Mouse (Mus musculus) right cerebral cortex, postnatal 14 days (tissue): Measurements from ENCODE around the gene Pepd.

Experiments
- DNase-seq: peaks from one replicate; pipeline ENCODE4 v3.0.0; 2022

Pepd gene

DNA sequence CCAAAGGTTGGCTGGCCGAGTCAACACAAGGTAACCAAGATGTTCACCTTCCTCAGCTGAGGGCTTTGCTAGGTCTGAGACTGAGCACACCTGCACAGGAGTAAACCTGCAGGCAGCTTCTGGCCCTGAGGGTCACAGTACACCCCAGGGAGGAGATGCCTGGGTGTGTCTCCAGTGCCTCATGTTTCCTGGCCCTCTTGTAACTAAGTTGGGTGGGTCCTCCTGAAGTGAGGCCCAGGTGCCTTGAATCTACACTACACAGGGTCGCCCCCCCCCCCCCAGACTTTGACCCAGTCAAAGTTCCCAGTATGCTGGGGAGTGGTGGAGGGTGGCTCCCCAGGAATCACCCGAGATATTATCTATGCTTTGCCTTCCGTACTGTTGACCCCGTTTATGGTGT is 117.0 kb downstream of the Pepd start:
- DNase-seq, result peak; percentile 1

DNA sequence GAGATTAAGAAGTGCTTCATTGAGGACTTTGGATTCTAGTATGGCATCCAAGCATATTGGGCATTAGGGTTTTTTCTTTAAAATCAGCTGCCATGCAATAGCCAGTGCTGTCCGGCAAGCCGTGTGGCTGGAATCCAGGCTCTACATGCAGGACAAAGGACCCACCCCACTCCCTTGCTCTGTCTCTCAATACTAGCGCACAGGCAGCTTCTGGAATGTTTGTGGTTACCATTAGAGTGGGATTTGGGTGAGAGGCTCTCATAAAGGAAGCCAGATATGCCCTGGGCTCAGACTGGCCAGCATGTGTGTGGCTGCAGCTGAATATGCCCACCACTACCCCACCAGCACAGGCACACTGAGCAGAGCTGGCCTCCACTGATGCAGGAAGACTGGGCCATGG is 117.5 kb downstream of the Pepd start:
- no peak for DNase-seq

DNA sequence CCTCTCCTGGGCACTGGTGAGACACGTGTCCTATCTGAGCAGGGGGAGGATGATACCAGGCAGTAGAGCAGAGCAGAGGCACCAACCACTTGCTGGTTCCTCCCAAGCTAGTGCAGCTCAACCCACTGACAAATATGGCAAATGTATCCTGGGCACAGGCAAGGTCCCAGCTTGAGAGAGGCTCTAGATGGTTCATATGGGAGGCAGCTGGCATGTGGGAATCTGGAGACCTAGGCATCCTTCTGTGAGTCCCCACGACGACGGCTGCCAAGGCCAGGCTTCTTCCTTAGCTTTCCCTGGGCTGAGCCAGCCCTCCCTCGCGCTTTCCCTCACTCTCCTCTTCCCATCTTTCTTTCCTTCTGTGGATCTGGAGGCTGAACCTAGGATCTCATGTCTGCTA is 118.4 kb downstream of the Pepd start:
- no peak for DNase-seq

DNA sequence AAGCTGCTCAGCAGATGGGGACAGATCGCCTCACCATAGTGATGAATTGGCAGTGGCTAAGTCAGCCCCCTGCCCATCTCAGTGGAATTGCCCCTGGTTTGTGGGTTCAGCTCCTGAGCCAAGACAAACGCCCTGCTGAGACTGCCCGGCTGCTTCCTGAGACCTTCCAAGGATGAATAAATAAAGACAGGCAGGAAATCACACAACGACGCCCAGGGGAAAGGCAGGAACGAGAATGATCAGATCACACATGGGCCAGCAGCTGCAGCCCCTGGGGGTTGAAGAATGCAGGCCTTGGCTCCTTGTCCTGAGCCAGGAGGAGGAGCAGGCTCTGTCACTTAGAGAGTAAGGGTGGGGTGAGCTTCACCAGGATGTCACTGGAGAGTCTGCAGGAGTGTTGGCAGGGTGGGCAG is 123.0 kb downstream of the Pepd start:
- no peak for DNase-seq

DNA sequence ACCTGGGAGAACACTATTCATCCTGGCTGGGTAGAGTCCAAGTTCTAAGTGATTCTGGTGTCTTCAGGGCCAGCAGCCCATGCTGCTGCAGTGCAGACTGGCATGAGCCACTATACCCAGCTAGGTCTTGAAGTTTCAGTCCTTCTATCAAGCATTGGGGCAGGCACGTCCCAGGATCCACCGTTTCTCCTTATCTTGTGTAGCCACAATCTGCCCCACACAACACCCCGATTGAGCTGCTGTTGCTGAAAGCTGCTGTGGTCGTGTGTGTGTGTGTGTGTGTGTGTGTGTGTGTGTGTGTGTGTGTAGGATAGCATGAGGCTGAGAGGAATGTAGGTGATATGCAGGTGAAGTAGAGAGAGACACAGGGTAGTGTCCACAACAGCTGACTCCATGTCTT is 123.4 kb downstream of the Pepd start:
- no peak for DNase-seq

DNA sequence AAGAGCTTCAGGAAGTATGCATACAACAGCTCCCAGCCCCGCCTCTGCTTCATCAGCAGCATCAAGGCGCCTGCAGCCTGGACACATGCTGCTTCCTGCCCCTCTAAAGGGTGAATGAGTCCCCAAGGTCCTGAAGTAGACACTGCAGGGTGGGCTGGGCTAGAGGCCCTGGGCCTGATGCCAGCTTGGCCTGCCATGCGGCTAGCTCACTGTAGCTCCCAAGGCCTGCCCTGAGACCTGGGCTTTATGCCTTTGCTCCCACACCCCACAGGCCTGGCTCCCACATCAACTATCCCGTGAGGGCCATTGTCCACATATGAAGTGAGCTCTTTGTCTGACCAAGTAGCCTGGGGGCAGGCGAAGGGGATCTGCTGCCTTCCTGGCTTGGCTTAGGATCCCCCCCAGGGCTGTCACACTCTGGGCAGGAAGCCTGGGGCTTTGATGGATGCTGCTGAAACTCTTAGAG is 124.1 kb downstream of the Pepd start:
- peak; percentile 52 for DNase-seq

DNA sequence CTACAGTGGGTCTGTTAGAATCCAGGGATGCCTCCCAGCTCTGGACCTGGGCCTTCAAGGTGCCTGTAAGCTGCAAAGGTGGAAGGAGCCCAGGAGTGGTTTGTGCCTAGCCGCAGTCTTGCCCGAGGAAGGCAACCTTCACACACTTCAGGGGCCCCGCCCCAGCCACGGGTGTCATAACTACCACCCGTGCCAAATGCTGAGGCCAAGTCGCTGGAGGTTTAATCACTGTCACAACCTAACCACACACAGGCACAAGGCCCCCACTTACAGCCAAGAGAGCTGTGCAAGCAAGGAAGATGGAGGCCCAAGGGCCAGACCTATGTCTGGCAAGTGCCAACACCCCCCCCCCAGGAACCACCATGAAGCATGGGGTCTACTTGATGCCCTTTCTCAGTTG is 125.2 kb downstream of the Pepd start:
- no peak for DNase-seq

DNA sequence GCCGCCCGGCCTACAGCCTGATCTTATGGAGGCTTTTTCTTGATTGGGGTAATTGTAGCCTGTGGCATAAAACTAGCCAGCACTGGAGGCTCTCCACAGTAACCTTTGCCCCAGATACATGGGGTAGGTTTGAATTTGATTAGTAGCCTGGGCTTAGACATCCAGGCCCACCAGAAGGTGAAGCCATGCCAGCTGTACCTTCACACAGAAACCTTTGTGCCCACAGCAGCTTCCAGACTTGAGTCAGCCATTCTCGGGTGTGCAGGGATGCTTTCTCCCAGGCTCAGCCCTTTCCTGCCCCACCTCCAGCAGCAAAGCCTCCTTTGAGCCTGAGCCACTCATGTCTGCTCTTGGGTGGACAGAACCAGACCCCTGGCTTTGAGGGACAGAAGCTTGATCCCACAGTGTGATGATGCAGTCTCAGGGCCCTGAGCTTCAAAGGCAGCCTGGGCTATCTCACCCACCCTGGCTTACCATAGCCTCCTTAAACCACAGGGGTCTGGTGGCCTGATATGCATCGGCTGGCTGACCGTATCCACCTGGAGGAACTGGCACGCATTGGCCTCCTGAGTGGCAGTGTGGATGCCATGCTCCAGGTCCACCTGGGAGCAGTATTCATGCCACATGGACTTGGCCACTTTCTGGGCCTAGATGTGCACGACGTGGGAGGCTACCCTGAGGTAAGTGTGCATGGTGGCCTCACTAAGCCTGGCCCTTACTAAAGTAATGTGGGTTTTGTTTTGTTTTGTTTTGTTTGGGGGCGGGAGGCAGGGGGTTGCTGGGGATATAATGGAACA is 128.2 kb downstream of the Pepd start:
- DNase-seq, result no peak

DNA sequence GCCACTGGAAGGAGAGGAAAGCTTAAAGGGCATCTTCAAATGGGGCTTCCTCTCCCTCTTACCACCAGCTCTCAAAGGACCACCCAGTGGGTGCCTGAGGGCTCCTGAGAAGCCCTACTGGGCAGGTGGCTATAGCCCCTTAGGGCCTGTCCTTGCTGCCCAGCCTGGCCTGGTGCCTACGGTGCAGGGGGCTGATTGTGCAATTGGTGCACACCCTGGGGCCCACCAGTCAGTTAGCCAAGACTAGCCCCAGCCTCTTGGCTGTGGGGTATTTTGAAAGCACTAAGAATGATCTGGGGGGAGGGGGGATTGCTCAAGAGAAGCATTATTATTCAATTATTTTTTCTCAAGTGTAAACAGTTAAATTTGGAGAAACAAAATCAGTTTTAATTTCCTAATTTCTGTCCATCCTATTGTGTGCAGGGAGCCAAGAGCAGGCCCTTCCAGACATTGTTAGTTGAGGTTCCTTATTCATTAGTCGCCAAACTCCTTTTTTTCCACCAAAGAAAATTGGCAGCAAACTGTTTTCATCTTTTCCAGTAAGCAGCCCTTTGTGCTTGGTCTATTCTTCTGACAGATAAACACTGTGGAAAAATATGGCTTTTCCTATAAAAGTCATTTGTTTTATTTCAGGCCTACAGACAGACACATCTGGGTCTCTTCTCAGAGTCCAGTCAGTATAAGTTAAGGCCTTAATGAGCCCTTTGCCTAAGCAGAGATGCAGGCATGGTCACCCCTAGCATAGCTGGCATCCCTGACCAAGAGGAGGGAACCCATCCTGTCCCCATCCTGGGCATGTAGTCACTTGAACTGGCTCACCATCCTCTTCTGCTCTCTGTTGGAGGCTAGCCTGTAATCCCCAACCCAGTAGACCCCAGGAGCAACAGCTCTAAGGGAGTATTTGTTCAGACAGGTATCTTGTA is 129.4 kb downstream of the Pepd start:
- DNase-seq, result no peak

DNA sequence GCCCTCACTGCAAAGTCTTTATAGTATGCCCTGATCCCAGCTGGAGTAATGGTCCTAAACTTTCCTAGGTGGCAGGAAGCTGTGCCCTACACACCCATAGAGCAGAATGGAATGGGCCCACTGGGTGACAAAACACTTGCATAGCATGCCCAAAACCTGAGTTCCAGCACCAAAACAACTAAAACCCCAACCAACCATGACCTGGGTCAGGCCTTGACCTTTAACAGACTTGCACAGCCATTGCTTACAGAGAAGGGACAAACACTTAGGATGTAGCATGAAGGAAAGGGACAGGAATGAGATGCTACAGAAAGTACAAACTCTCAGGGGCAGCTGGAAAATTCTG is 130.0 kb downstream of the Pepd start:
- DNase-seq, result no peak

DNA sequence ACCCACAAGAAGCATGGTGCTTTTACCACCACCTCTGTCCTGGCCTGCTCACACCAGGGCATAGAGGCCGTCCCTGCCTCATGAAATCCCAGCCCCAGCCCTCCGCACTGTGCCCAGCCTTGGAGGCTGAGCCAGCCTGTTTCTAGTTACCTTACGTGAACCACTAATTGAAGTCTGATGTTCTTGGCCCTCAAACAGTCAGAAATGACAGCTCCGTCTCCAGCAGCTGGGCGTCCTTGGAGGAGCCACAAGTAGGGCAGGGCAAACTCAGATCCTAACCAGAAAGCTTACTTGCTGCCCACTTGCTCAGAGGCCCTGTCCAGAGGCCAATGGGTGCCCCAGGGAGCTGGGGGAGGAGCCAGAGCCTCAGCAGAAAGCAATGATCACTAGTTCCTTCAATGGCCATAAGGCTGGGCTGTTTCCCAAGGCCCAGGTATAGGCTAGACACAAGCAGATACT is 130.6 kb downstream of the Pepd start:
- no peak for DNase-seq

DNA sequence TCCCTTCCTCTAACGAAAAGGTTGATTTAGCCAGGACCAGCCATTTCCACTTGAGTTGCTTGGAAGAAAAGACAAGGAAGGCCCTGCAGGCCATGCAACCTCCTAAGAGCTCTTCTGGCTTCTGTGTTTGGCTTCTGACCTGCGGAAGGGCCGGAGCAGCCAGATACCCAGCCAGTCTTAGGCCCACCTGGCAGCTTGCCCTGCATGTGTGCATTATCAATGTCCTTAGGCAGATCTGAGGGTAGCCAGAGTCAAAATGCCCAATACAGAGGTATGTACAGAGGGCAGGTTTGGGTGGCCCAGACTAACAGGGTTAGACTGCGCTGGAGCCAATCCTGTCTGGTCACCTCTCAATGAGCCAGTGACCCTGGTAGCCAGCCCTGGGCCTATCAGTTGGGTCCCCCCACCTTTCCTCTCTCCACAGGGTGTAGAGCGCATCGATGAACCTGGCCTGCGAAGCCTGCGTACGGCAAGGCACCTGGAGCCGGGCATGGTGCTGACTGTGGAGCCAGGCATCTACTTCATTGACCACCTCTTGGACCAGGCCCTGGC is 131.2 kb downstream of the Pepd start:
- DNase-seq, result no peak

DNA sequence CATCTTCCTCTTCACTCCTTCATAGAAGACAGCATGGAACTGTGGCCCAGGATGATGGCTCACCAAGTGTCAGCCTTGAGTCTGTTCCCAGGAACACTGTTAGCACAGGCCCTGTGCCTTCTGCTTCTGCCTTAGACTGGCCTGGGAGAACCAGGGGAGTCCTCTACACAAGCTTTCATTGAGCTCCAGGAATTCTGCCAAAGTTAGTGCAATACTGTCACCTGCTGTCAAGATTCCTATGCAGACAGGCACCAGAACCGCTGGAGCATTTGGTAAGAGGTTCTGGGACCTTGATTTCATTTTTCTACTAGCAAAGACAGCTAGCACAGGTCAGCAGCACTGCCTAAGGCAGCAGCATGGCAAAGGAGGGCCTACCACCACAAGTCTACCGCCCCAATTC is 132.5 kb downstream of the Pepd start:
- DNase-seq, result no peak

DNA sequence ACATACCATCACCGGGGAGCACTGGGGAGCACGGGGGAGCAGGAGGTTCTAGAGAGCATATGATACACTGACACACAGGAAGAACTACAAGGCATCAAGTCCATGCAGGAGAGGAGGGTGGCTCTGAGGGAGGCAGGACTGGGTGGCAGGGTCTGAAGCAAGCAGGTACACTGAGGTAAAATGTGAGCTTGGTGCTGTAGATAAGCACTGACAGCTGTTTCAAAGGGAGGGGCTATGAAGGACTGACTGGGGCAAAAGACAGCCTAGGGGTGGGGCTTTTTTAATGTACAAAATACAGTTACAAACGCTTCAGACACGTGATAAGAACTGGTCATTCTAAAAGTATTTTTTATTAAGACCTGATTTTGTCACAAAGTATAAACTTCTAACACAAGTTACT is 133.9 kb downstream of the Pepd start:
- no peak for DNase-seq

DNA sequence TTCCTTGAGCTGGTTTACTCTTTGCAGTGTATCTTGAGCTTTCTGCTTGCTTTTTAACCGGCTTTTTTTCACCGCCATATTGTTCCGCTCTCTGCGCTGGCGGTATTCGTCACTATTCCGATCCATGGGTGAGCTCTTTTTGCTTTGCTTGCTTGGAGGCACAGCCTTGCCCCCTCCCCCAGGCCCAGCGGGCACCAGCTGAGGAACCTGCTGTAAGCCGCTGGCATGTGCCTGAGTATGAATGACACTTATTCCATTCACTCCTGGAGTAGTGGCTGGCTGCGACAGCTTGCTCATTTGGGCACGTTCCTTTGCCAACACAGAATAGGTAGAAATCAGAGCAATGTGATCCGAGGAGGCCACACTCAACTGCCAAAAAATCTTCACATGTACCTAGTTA is 138.4 kb downstream of the Pepd start:
- DNase-seq, result no peak

DNA sequence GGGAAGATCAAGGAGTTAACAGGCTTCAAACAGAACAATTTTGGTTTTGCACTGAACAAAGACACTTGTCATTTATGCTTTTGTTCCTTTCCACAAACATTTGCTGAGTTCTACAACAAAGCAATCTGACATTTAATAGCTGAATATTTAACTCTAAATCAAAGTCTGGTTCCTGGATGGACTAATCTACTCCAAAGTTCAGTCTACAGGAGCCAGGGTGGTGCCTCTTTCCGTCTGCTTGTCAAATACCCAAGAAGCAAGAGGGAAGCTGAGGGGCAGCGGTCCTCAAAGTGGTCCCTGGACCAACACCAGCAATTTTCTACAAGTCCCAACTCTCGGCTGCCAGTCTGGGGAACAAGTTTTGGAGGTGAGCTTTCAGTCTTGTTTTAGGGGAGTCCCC is 141.0 kb downstream of the Pepd start:
- DNase-seq, result no peak

DNA sequence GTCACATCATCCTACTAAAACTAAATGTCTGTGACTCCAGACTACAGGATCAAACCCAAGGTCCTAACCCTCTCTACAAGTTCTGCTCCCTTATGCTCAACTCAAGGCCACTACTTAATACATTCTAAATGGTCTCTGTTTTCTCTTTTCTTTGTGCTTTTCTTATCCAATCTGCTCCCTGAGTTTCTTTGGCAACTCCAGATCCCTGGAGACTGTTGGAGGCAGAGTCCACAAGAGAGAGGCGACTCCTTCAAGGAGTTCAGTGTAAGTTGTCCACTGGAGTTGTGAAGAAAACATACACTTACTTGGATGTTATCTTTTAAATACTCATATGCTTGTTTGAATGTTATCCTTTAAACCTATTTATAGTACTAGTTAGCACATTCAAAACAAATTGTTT is 142.1 kb downstream of the Pepd start:
- DNase-seq, result no peak

DNA sequence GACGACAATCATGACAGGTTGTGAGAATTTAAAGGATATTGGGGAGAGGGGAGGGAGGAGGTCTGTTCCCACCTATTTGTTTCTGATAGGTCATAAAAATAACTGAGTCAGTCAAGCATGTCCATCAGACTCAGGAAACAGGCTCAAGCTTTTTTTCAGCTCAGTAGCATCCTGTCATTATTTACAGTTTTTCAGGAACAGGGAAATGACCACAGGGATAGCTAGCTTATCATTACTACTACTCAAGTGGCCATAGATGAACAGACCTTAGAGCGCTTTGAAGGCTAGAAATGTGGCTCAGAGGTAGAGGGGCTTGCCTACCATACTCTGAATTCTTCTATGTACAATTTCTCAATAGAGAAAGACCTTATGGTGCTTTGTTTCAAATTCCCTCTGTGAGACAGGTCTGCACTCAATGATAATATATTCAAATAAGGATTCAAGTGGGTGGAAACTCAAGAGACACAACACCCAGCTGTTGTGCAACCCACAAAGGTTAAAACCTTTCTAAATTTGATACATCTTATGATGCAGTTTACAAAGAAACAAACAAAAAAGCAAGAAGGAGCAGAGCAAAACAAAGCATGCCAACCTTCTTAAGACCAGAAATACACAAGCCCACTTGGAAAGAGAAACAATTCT is 142.9 kb downstream of the Pepd start:
- no peak for DNase-seq

DNA sequence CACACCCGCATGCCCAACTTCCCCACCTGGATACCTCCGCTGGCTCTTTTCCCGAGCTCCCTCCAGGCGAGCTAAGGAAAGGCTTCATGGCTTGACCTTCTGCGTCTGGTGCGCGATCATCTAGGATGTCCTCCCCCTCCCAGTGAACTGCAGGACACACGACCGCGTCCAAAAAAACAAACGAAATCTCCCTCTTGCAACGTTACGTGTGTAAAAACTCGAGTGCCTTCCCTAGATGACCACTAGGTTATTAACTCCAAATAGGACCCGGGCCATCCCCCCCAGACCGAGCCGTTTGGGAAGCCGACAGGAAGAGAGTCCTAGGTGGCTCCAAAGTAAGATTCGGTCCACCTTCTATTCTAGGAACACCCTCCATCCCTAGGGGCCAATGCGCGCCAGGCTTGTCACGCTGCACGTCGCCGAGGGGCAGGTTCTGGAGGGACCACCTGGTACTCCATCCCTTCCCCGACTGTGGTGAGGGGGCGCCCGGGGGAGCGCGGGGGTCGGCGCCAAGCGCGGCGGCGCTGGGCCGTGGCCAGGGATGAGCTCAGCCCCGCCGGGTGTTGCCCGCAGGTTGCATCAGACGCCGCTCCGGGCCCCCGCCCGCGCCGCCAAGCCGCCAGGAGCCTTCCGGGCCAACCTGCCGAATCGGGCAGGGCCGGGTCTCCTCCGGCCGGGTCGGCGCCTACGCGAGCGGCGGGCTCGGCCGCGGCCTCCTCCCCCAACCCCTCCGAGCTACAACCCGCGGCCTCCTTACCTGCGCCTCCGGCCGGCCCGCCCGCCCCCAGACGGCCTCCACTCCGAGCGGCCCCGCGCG is 143.6 kb downstream of the Pepd start:
- peak; percentile 75 for DNase-seq

DNA sequence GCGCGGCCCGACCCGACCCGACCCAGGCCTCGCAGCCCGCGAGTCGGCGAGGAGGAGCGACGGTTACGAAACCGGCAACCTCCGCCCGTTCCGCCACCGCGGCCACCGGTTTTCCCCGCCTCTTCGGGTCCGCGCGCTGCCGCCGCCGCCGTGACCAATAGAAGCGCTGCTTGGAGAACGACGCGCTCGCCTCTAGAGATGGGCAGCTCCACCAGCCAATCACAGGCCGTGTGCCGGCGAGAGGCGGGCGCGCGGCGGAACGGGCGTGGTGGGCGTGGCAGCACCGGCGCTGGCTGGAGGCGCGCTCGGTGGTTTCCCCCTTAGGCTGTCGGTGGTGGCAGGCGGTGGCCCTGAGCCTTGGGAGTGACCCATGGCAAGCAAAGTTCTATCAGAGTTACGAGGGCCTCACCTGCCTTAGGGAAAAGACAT is 144.3 kb downstream of the Pepd start, which contains the start of gene Cebpg:
TSS of gene Cebpg (minus strand) at position 138 of the 429 bp plus-strand sequence.
- DNase-seq, result peak; percentile 95

DNA sequence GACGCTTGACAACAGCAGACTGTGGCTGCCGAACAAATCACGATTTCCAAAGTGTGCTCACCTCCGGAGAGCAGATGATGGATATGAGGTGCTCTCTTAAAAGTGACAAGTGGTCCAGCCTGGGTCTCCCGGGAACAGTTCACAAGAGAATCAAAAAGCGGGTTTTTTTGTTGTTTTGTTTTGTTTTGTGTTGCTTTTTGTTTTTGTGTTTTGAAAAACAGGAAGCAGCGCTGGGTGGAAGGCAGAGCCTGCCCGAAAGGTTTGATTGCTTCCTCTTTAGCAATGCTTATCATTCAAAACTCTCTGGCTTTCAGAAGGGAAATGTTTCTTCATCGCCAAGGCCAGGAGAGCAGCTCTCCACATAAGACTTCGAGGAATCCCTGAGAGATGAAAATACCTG is 144.8 kb downstream of the Pepd start:
- DNase-seq, result no peak

DNA sequence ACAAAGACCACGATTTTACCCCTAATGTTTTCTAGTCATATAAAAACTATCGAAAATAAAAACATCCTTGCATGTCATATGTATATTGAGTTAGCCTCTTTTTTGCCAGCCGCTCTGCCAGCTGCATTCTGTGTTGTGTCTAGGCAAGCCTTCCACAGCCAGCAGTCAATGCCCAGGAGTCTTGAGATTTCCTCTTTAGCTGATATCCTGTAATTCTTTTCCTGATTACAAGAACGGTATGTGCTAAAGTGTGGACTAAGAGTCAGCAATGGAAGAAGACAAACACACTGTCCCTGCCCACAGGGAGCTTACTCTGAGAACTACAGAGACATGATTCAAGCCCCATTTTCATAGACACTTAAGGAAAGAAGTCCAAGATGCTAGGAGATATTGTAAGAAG is 145.4 kb downstream of the Pepd start:
- no peak for DNase-seq
